Mouse (Mus musculus): Measurements from ENCODE around the gene Mylip. TPM values are rescaled to one million over a fixed set of nuclear protein-coding genes. Genes with fewer than 3 reads are reported as not detected.

Gene Mylip
- polyA plus RNA-seq, 1 experiment from 2014 or later, result 7.0 TPM

- H3K36me3 ChIP-seq, result no peaks in the 10 kb centered on the region
- no peaks in the 10 kb centered on the region for H3K9me3 ChIP-seq (replicated peaks)
- no peak overlapping the region for H3K4me2 ChIP-seq
- H3K9ac ChIP-seq, result no peak overlapping the region
- H3K27me3 ChIP-seq (replicated peaks), result 0 out of 2 replicates have a peak, but pooled peaks cover 4% of the 10 kb centered on the region
- ATAC-seq, result no peak
- WGBS (ENCODE audit: insufficient replicate concordance), result 78% methylated on average over 14 of the region's 14 CpGs
- H3K4me3 ChIP-seq, result no peak overlapping the region
- peaks cover under 1% of the 10 kb centered on the region; the same call in 1 of the 2 replicates for H3K4me1 ChIP-seq
- H3K27ac ChIP-seq, result no peak overlapping the region
These were observed 71.9 kb downstream of the Mylip start for GRCm38 (mm10) chr13:45461370-45461958.

Other genes with a start within 250 kb of the Mylip start
- 364 and 366 TPM in 2 replicates for gene Gmpr, start 117.7 kb downstream of the Mylip start, polyA plus RNA-seq (2016; fragmentation: Nextera tagmentation; extraction: Ambion mirVana)